Mouse (Mus musculus) frontal cortex, adult 2 months (tissue): ENCODE results near the gene Gabra4. TPM values are rescaled to one million over a fixed set of nuclear protein-coding genes. Genes with fewer than 3 reads are reported as not detected.
A peak's percentile ranks its signal among the peaks of the same experiment; 100 is the strongest.

ENCODE experiments used
- DNase-seq, 2 experiments: peaks; one replicate each; pipeline ENCODE4 v3.0.0; 2022; ENCODE audit warnings: low spot score in 1 of 2; ENCODE audit errors: extremely low spot score in 1 of 2
- polyA plus RNA-seq: library from polyadenylated mRNA; depleted of rRNA; stranded (reverse); fragments of >200 nt; gene quantifications from 2 replicates; pipeline ENCODE4 v1.2.3, GENCODE M21; 2012; rRNA removed

Gene Gabra4
- 41.6 and 43.5 TPM in 2 replicates for polyA plus RNA-seq

- peak in 1 of 2 experiments; percentile 44 for DNase-seq
These were observed at the start of gene Gabra4 for GRCm38 (mm10) chr5:71658115-71658497. TSS of gene Gabra4 (minus strand) at chr5:71658308.

GRCm38 (mm10) chr5:71701273-71701614 is 43.1 kb upstream of the Gabra4 start:
- no peak for DNase-seq

GRCm38 (mm10) chr5:71700468-71701272 is 42.6 kb upstream of the Gabra4 start:
- DNase-seq, result peak; percentile 33 to 80

- peak; percentile 20 to 83 for DNase-seq
These were observed 41.8 kb upstream of the Gabra4 start for GRCm38 (mm10) chr5:71699696-71700467.

GRCm38 (mm10) chr5:71665593-71665992 is 7.5 kb upstream of the Gabra4 start:
- no peak for DNase-seq

- peak in 1 of 2 experiments; percentile 65 for DNase-seq
These were observed 510 bp downstream of the Gabra4 start, which contains the start of gene Gabrb1 for GRCm38 (mm10) chr5:71657482-71658114. TSS of gene Gabrb1 (plus strand) at chr5:71658113.

GRCm38 (mm10) chr5:71656771-71657170 is 1.3 kb downstream of the Gabra4 start:
- DNase-seq, result peak; percentile 45 to 68

- peak in 1 of 2 experiments; percentile 48 for DNase-seq
These were observed 4.1 kb downstream of the Gabra4 start for GRCm38 (mm10) chr5:71654056-71654455.

- DNase-seq, result no peak
These were observed 10.0 kb downstream of the Gabra4 start for GRCm38 (mm10) chr5:71648108-71648507.

GRCm38 (mm10) chr5:71639804-71640203 is 18.3 kb downstream of the Gabra4 start:
- no peak for DNase-seq

- no peak for DNase-seq
These were observed 30.3 kb downstream of the Gabra4 start for GRCm38 (mm10) chr5:71627820-71628219.

- no peak for DNase-seq
These were observed 41.4 kb downstream of the Gabra4 start for GRCm38 (mm10) chr5:71616734-71617133.

GRCm38 (mm10) chr5:71614311-71614710 is 43.8 kb downstream of the Gabra4 start:
- DNase-seq, result no peak

- DNase-seq, result no peak
These were observed 49.4 kb downstream of the Gabra4 start for GRCm38 (mm10) chr5:71608735-71609134.

- DNase-seq, result no peak
These were observed 51.2 kb downstream of the Gabra4 start for GRCm38 (mm10) chr5:71606907-71607306.

GRCm38 (mm10) chr5:71604128-71604690 is 53.9 kb downstream of the Gabra4 start:
- DNase-seq, result peak; percentile 23 to 60

GRCm38 (mm10) chr5:71595321-71595720 is 62.8 kb downstream of the Gabra4 start:
- no peak for DNase-seq

- no peak for DNase-seq
These were observed 64.3 kb downstream of the Gabra4 start for GRCm38 (mm10) chr5:71593745-71594255.

- no peak for DNase-seq
These were observed 86.4 kb downstream of the Gabra4 start for GRCm38 (mm10) chr5:71571646-71572237.

GRCm38 (mm10) chr5:71548079-71548478 is 110.0 kb downstream of the Gabra4 start, which contains the start of gene Cox7b2:
TSS of gene Cox7b2 (minus strand) at chr5:71548205.
- no peak for DNase-seq
